Mouse (Mus musculus): ENCODE data around the gene Cep164. TPM values are rescaled to one million over a fixed set of nuclear protein-coding genes. Genes with fewer than 3 reads are reported as not detected.
A peak's percentile ranks its signal among the peaks of the same experiment; 100 is the strongest.

Gene Cep164
- polyA plus RNA-seq, 1 experiment from 2014 or later, result 12.4 TPM

DNA sequence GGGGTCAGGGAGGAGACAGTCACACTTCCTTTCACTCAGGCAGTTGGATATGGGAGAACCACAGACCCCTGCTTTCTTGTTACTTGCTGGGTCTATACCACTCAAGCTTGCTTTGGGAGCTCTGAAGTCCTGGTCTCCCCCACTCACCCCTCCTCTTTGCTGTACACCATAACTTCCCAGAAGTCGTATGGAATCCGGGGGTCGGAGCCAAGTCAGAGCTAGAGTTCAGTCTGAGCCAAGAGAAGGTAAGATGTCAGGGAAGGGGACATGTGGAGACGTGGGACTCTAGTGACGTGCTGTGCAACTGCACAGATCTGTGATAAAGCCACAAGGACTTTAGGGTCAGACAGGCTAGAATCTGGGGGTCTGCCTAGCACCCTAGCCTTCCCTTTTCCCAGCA, 11.8 kb upstream of the Cep164 start:
- Histone ChIP-seq H3K4me1 (replicated peaks; ENCODE audit: control insufficient read depth, insufficient read depth, low read length) (peaks cover 4% of the 10 kb centered on the region; the same call in 1 of the 2 replicates), H3K27me3 (replicated peaks; ENCODE audit: control insufficient read depth, insufficient read depth, low read length) (no peaks in the 10 kb centered on the region), H3K4me3 (ENCODE audit: low read depth, low read length) (0 out of 2 replicates have a peak overlapping the region, but pooled peaks have one; percentile 89), H3K9ac (ENCODE audit: low read depth, low read length) (0 out of 2 replicates have a peak overlapping the region, but pooled peaks have one; percentile 79), H3K36me3 (ENCODE audit: control insufficient read depth, insufficient read depth) (no peaks in the 10 kb centered on the region), H3K4me2 (replicated peaks; ENCODE audit: low read depth) (peak overlapping the region; percentile 94), H3K9me3 (ENCODE audit: control insufficient read depth) (no peaks in the 10 kb centered on the region), H3K27ac (ENCODE audit: low read depth, low read length) (no peak overlapping the region)
- 61% methylated on average over 5 of the region's 5 CpGs for WGBS
- ATAC-seq, result no peak
- no peak for TF ChIP-seq CTCF (IDR thresholded peaks at IDR 0.05; ENCODE audit: low read depth)

DNA sequence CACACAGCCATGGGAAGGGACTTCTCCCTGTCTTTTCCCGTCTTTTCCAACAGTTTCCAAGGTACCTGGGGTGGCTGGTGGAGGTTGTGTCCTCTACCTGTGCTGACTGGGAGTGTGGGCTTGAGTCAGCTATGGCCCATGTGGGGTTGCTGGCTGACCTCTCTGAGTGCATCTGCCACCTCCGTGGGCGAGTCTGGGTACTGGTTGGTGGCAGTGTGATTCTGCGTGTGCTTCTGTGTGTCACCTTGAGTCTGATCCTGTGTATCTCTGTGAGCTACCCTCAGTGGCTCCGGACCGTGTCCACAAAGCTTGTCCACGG, 11.4 kb upstream of the Cep164 start:
- peak overlapping the region; percentile 79 for H3K9ac ChIP-seq (ENCODE audit: low read depth, low read length)
- H3K9me3 ChIP-seq (ENCODE audit: control insufficient read depth), result no peaks in the 10 kb centered on the region
- no peak for ATAC-seq
- no peak overlapping the region for H3K27ac ChIP-seq (ENCODE audit: low read depth, low read length)
- peak overlapping the region; percentile 89 for H3K4me3 ChIP-seq (ENCODE audit: low read depth, low read length)
- TF ChIP-seq CTCF (IDR thresholded peaks at IDR 0.05; ENCODE audit: low read depth), result no peak
- peak overlapping the region; percentile 94 for H3K4me2 ChIP-seq (replicated peaks; ENCODE audit: low read depth)
- H3K4me1 ChIP-seq (replicated peaks; ENCODE audit: control insufficient read depth, insufficient read depth, low read length), result peaks cover 4% of the 10 kb centered on the region; the same call in 1 of the 2 replicates
- H3K27me3 ChIP-seq (replicated peaks; ENCODE audit: control insufficient read depth, insufficient read depth, low read length), result no peaks in the 10 kb centered on the region
- 66% methylated on average over 7 of the region's 7 CpGs for WGBS
- H3K36me3 ChIP-seq (ENCODE audit: control insufficient read depth, insufficient read depth), result no peaks in the 10 kb centered on the region

DNA sequence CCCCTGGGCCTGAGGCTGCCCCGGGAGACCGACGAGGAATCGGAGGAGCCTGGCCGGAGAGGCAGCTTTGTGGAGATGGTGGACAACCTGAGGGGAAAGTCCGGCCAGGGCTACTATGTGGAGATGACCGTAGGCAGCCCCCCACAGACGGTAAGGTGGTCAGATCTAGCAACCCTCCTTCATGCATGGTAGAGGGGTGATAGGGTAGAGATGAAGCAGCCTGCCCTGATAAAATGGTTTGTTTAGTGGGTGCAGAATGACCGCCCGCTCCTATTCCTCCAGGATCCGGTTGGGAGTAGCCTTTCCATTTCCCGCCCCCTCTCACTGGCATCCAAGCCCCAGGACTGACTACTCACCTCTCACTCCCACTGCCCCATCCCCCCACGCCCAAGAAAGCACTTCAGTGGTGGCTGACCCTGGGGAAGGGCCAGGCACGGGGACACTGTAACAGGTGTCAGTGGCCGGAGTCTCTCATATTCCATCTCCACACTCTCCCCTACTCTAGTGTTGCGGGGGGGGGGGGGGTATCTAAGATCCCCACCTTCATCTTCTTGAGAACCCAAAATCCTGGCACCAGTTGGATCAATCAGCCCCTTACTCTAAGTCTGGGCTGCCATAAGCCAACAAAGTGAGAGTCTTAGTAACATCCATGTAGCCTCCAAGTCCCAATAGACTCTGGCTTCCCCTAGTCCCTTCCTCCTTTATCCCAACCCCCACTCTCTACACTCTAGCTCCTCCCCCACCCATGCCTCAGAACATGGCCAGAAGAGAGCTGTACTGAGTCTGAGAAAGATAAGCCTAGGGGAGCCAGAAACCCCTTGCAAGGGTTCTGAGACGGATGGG, 10.9 kb upstream of the Cep164 start:
- H3K4me3 ChIP-seq (ENCODE audit: low read depth, low read length), result peak overlapping the region; percentile 89
- peak; percentile 19 for ATAC-seq
- peak overlapping the region; percentile 79 for H3K9ac ChIP-seq (ENCODE audit: low read depth, low read length)
- no peaks in the 10 kb centered on the region for H3K27me3 ChIP-seq (replicated peaks; ENCODE audit: control insufficient read depth, insufficient read depth, low read length)
- peaks cover 4% of the 10 kb centered on the region; the same call in 1 of the 2 replicates for H3K4me1 ChIP-seq (replicated peaks; ENCODE audit: control insufficient read depth, insufficient read depth, low read length)
- WGBS, result 17% methylated on average over 17 of the region's 17 CpGs
- no peaks in the 10 kb centered on the region for H3K9me3 ChIP-seq (ENCODE audit: control insufficient read depth)
- no peaks in the 10 kb centered on the region for H3K36me3 ChIP-seq (ENCODE audit: control insufficient read depth, insufficient read depth)
- peak overlapping the region; percentile 94 for H3K4me2 ChIP-seq (replicated peaks; ENCODE audit: low read depth)
- H3K27ac ChIP-seq (ENCODE audit: low read depth, low read length), result no peak overlapping the region
- TF ChIP-seq CTCF (IDR thresholded peaks at IDR 0.05; ENCODE audit: low read depth), result no peak

DNA sequence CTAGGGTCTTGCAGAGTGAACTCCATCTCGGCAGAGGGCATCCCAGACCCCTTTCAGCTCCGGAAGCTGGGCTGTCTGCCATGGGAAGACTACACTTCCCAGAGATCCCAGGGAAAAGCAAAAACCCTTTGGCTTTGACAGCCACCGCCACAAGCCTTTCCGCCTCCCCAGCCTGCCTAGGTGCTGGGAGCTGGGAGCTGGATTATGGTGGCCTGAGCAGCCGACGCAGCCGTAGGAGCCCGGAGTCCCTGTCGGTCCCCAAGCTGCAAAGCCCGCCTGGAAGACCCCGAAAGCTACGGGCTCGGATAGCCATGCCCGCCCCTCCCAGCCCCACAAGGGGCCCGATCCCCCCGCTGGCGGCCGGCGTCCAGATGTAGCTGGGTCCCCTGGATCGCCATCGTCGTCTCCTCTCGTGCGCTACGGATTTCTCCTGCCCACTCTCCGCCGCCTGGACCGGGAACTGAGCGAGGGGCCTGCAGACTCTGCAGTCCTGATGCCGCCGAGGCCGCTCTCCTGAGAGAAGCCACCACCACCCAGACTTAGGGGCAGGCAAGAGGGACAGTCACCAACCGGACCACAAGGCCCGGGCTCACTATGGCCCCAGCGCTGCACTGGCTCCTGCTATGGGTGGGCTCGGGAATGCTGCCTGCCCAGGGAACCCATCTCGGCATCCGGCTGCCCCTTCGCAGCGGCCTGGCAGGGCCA, 10.1 kb upstream of the Cep164 start, which contains the start of gene Bace1:
Gene Bace1 (plus strand): TSS at position 147 of the 705 bp plus-strand sequence.
- peaks cover 4% of the 10 kb centered on the region; the same call in 1 of the 2 replicates for H3K4me1 ChIP-seq (replicated peaks; ENCODE audit: control insufficient read depth, insufficient read depth, low read length)
- no peaks in the 10 kb centered on the region for H3K27me3 ChIP-seq (replicated peaks; ENCODE audit: control insufficient read depth, insufficient read depth, low read length)
- ATAC-seq, result peak; percentile 42
- H3K27ac ChIP-seq (ENCODE audit: low read depth, low read length), result no peak within 1 kb of the TSS
- peak; percentile 63 for TF ChIP-seq CTCF (IDR thresholded peaks at IDR 0.05; ENCODE audit: low read depth)
- H3K9ac ChIP-seq (ENCODE audit: low read depth, low read length), result peak within 1 kb of the TSS; percentile 79
- WGBS, result under 1% methylated on average over 40 of the region's 40 CpGs
- peak within 1 kb of the TSS; percentile 89 for H3K4me3 ChIP-seq (ENCODE audit: low read depth, low read length)
- no peaks in the 10 kb centered on the region for H3K9me3 ChIP-seq (ENCODE audit: control insufficient read depth)
- peak within 1 kb of the TSS; percentile 94 for H3K4me2 ChIP-seq (replicated peaks; ENCODE audit: low read depth)
- no peaks in the 10 kb centered on the region for H3K36me3 ChIP-seq (ENCODE audit: control insufficient read depth, insufficient read depth)

DNA sequence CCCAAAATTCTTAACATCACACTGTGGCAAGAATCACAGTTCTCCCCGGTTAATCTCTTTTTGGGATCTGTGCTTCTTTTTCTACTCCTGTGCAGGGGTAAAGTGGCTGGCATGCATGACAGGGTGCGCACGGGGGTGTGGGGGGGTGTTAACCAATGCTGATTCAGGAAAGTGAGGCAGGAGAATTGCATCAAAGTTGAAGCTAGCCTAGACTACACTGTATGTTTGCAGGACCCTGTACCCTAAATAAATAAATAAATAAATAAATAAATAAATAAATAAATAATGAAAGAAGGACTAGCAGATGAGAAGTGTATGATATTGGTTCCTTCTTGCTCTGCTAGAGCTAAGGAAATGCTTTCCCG, 9.6 kb upstream of the Cep164 start:
- Histone ChIP-seq H3K36me3 (ENCODE audit: control insufficient read depth, insufficient read depth) (no peaks in the 10 kb centered on the region), H3K9me3 (ENCODE audit: control insufficient read depth) (no peaks in the 10 kb centered on the region), H3K4me3 (ENCODE audit: low read depth, low read length) (peak overlapping the region; percentile 89), H3K27me3 (replicated peaks; ENCODE audit: control insufficient read depth, insufficient read depth, low read length) (no peaks in the 10 kb centered on the region), H3K4me2 (replicated peaks; ENCODE audit: low read depth) (peak overlapping the region; percentile 94), H3K9ac (ENCODE audit: low read depth, low read length) (peak overlapping the region; percentile 79; the same call in 1 of the 2 replicates), H3K4me1 (replicated peaks; ENCODE audit: control insufficient read depth, insufficient read depth, low read length) (peaks cover 4% of the 10 kb centered on the region; the same call in 1 of the 2 replicates), H3K27ac (ENCODE audit: low read depth, low read length) (no peak overlapping the region)
- ATAC-seq, result no peak
- no peak for TF ChIP-seq CTCF (IDR thresholded peaks at IDR 0.05; ENCODE audit: low read depth)
- 21% methylated on average over 4 of the region's 4 CpGs for WGBS

DNA sequence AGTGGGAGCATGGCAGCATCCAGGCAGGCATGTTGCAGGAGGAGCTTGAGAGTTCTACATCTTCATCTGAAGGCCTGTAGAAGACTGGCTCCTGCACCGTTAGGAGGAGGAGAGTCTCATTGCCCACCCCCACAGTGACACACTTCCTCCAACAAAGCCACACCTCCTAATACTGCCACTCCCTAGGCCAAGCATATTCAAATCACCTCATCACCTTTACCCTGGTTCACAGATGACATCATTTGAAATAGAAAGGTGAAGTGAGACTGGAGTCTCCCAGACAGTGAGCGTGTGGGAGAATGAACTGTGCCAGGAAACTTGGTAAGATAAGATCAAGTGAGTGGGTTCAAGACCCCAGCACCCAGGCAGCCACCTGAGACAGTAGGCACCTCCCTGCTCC, 5.0 kb upstream of the Cep164 start:
- peak; percentile 35; the same call in 1 of the 2 replicates for ATAC-seq
- H3K9me3 ChIP-seq (ENCODE audit: control insufficient read depth), result 0 out of 2 replicates have a peak, but pooled peaks cover 5% of the 10 kb centered on the region
- no peak overlapping the region for H3K27ac ChIP-seq (ENCODE audit: low read depth, low read length)
- no peak overlapping the region for H3K4me3 ChIP-seq (ENCODE audit: low read depth, low read length)
- WGBS, result 63% methylated on average over 2 of the region's 2 CpGs
- H3K4me1 ChIP-seq (replicated peaks; ENCODE audit: control insufficient read depth, insufficient read depth, low read length), result no peaks in the 10 kb centered on the region
- H3K9ac ChIP-seq (ENCODE audit: low read depth, low read length), result no peak overlapping the region
- no peak for TF ChIP-seq CTCF (IDR thresholded peaks at IDR 0.05; ENCODE audit: low read depth)
- H3K4me2 ChIP-seq (replicated peaks; ENCODE audit: low read depth), result no peak overlapping the region
- no peaks in the 10 kb centered on the region for H3K36me3 ChIP-seq (ENCODE audit: control insufficient read depth, insufficient read depth)
- no peaks in the 10 kb centered on the region for H3K27me3 ChIP-seq (replicated peaks; ENCODE audit: control insufficient read depth, insufficient read depth, low read length)

All from intestine, postnatal 0 days (tissue).